Mouse (Mus musculus): ENCODE data around the gene Grm1. TPM values are rescaled to one million over a fixed set of nuclear protein-coding genes. Genes with fewer than 3 reads are reported as not detected.

Grm1 gene
- polyA plus RNA-seq, 2 experiments, result not detected

- WGBS (ENCODE audit: insufficient replicate concordance), result 65% methylated on average over 1 of the region's 1 CpGs
- Histone ChIP-seq H3K4me3 (ENCODE audit: insufficient read depth in 1 of 2, low read depth in 2 of 2, low read length in 2 of 2) (no peak overlapping the region), H3K9ac (replicated peaks) (no peak overlapping the region), H3K27me3 (ENCODE audit: control insufficient read depth, insufficient read depth, low read length) (no peaks in the 10 kb centered on the region), H3K36me3 (replicated peaks; ENCODE audit: control insufficient read depth, insufficient read depth, low read depth) (no peaks in the 10 kb centered on the region), H3K4me2 (ENCODE audit: low read depth) (no peak overlapping the region), H3K27ac (no peak overlapping the region), H3K9me3 (ENCODE audit: control insufficient read depth, low read length) (no peaks in the 10 kb centered on the region), H3K4me1 (replicated peaks; ENCODE audit: control insufficient read depth in 2 of 2, insufficient read depth in 2 of 2, low read length in 1 of 2) (no peaks in the 10 kb centered on the region)
- ATAC-seq (ENCODE audit: insufficient read depth), result no peak
- DNase-seq (ENCODE audit: low read depth in 3 of 3, low spot score in 3 of 3), result no peak
- no peak for TF ChIP-seq EP300 (IDR thresholded peaks at IDR 0.05; ENCODE audit: low read depth)
- TF ChIP-seq CTCF (IDR thresholded peaks at IDR 0.05; ENCODE audit: low read depth), result no peak
Observed at GRCm38 (mm10) chr10:10774827-10775226, 307.3 kb downstream of the Grm1 start.

GRCm38 (mm10) chr10:10763015-10763414, 319.1 kb downstream of the Grm1 start:
- Histone ChIP-seq H3K4me1 (replicated peaks; ENCODE audit: control insufficient read depth in 2 of 2, insufficient read depth in 2 of 2, low read length in 1 of 2) (no peaks in the 10 kb centered on the region), H3K36me3 (replicated peaks; ENCODE audit: control insufficient read depth, insufficient read depth, low read depth) (no peaks in the 10 kb centered on the region), H3K9ac (replicated peaks) (no peak overlapping the region), H3K27ac (no peak overlapping the region), H3K9me3 (ENCODE audit: control insufficient read depth, low read length) (no peaks in the 10 kb centered on the region), H3K4me2 (ENCODE audit: low read depth) (no peak overlapping the region), H3K27me3 (ENCODE audit: control insufficient read depth, insufficient read depth, low read length) (no peaks in the 10 kb centered on the region), H3K4me3 (ENCODE audit: insufficient read depth in 1 of 2, low read depth in 2 of 2, low read length in 2 of 2) (no peak overlapping the region)
- DNase-seq (ENCODE audit: low read depth in 3 of 3, low spot score in 3 of 3) (no peak), ATAC-seq (ENCODE audit: insufficient read depth) (no peak)
- TF ChIP-seq EP300 (IDR thresholded peaks at IDR 0.05; ENCODE audit: low read depth) (no peak), CTCF (IDR thresholded peaks at IDR 0.05; ENCODE audit: low read depth) (no peak)
- 63% methylated on average over 4 of the region's 4 CpGs for WGBS (ENCODE audit: insufficient replicate concordance)

GRCm38 (mm10) chr10:10761274-10761673, 320.9 kb downstream of the Grm1 start:
- H3K36me3 ChIP-seq (replicated peaks; ENCODE audit: control insufficient read depth, insufficient read depth, low read depth), result no peaks in the 10 kb centered on the region
- 43% methylated on average over 1 of the region's 1 CpGs for WGBS (ENCODE audit: insufficient replicate concordance)
- H3K27me3 ChIP-seq (ENCODE audit: control insufficient read depth, insufficient read depth, low read length), result no peaks in the 10 kb centered on the region
- no peak overlapping the region for H3K4me3 ChIP-seq (ENCODE audit: insufficient read depth in 1 of 2, low read depth in 2 of 2, low read length in 2 of 2)
- no peak overlapping the region for H3K4me2 ChIP-seq (ENCODE audit: low read depth)
- TF ChIP-seq EP300 (IDR thresholded peaks at IDR 0.05; ENCODE audit: low read depth) (no peak), CTCF (IDR thresholded peaks at IDR 0.05; ENCODE audit: low read depth) (no peak)
- ATAC-seq (ENCODE audit: insufficient read depth), result no peak
- no peaks in the 10 kb centered on the region for H3K4me1 ChIP-seq (replicated peaks; ENCODE audit: control insufficient read depth in 2 of 2, insufficient read depth in 2 of 2, low read length in 1 of 2)
- H3K27ac ChIP-seq, result no peak overlapping the region
- no peak overlapping the region for H3K9ac ChIP-seq (replicated peaks)
- no peak for DNase-seq (ENCODE audit: low read depth in 3 of 3, low spot score in 3 of 3)
- no peaks in the 10 kb centered on the region for H3K9me3 ChIP-seq (ENCODE audit: control insufficient read depth, low read length)

- no peak overlapping the region for H3K4me2 ChIP-seq (ENCODE audit: low read depth)
- no peaks in the 10 kb centered on the region for H3K36me3 ChIP-seq (replicated peaks; ENCODE audit: control insufficient read depth, insufficient read depth, low read depth)
- WGBS (ENCODE audit: insufficient replicate concordance), result 57% methylated on average over 2 of the region's 2 CpGs
- ATAC-seq (ENCODE audit: insufficient read depth) (no peak), DNase-seq (ENCODE audit: low read depth in 3 of 3, low spot score in 3 of 3) (no peak)
- no peaks in the 10 kb centered on the region for H3K27me3 ChIP-seq (ENCODE audit: control insufficient read depth, insufficient read depth, low read length)
- H3K4me1 ChIP-seq (replicated peaks; ENCODE audit: control insufficient read depth in 2 of 2, insufficient read depth in 2 of 2, low read length in 1 of 2), result no peaks in the 10 kb centered on the region
- H3K9me3 ChIP-seq (ENCODE audit: control insufficient read depth, low read length), result no peaks in the 10 kb centered on the region
- no peak overlapping the region for H3K4me3 ChIP-seq (ENCODE audit: insufficient read depth in 1 of 2, low read depth in 2 of 2, low read length in 2 of 2)
- H3K27ac ChIP-seq, result no peak overlapping the region
- H3K9ac ChIP-seq (replicated peaks), result no peak overlapping the region
- no peak for TF ChIP-seq CTCF (IDR thresholded peaks at IDR 0.05; ENCODE audit: low read depth)
- no peak for TF ChIP-seq EP300 (IDR thresholded peaks at IDR 0.05; ENCODE audit: low read depth)
Observed at GRCm38 (mm10) chr10:10760801-10761200, 321.4 kb downstream of the Grm1 start.

GRCm38 (mm10) chr10:10751033-10751432, 331.1 kb downstream of the Grm1 start:
- TF ChIP-seq EP300 (IDR thresholded peaks at IDR 0.05; ENCODE audit: low read depth) (no peak), CTCF (IDR thresholded peaks at IDR 0.05; ENCODE audit: low read depth) (no peak)

More at GRCm38 (mm10) chr10:10751033-10751432, 331.1 kb downstream of the Grm1 start:
- H3K9me3 ChIP-seq (ENCODE audit: control insufficient read depth, low read length), result no peaks in the 10 kb centered on the region
- H3K27me3 ChIP-seq (ENCODE audit: control insufficient read depth, insufficient read depth, low read length), result no peaks in the 10 kb centered on the region
- no peak for ATAC-seq (ENCODE audit: insufficient read depth)
- no peak for DNase-seq (ENCODE audit: low read depth in 3 of 3, low spot score in 3 of 3)
- WGBS (ENCODE audit: insufficient replicate concordance), result 50% methylated on average over 1 of the region's 1 CpGs
- no peaks in the 10 kb centered on the region for H3K36me3 ChIP-seq (replicated peaks; ENCODE audit: control insufficient read depth, insufficient read depth, low read depth)
- H3K9ac ChIP-seq (replicated peaks), result no peak overlapping the region
- no peak overlapping the region for H3K4me2 ChIP-seq (ENCODE audit: low read depth)
- no peaks in the 10 kb centered on the region for H3K4me1 ChIP-seq (replicated peaks; ENCODE audit: control insufficient read depth in 2 of 2, insufficient read depth in 2 of 2, low read length in 1 of 2)
- H3K4me3 ChIP-seq (ENCODE audit: insufficient read depth in 1 of 2, low read depth in 2 of 2, low read length in 2 of 2), result no peak overlapping the region
- H3K27ac ChIP-seq, result no peak overlapping the region
